Mouse (Mus musculus): ENCODE data around the gene Pef1. TPM values are rescaled to one million over a fixed set of nuclear protein-coding genes. Genes with fewer than 3 reads are reported as not detected.

Gene Pef1
- polyA plus RNA-seq, 1 experiment = 118 TPM

DNA sequence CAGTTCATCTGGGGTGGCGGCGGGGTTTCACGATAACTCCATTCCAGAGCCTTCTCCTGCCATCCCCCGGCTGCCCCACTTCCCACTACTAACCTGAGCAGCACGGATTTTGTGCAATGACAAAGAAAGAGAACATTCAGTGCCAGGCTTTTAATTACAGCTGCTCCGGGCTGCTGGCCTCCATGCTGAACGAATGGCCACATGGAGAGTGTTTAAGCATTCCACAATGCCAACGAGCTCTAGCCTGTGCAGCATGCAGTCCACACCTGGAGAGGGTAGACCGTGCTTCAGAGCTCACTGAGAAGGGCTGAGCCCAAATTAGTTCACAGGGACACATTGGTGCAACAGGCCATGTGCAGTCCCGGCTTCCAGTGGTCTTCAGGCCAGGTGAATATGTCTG lies 27.7 kb downstream of the Pef1 start:
- no peak for DNase-seq
- H3K4me3 ChIP-seq (replicated peaks; ENCODE audit: extremely low read depth, low read depth, low read length) = no peak overlapping the region
- WGBS = 74% methylated on average over 10 of the region's 10 CpGs
- no peaks in the 10 kb centered on the region for H3K4me1 ChIP-seq (ENCODE audit: control insufficient read depth, insufficient read depth, low read length)
- TF ChIP-seq POLR2A (IDR thresholded peaks at IDR 0.05; ENCODE audit: borderline replicate concordance, extremely low read depth, low read depth, low read length) = no peak
- no peak for TF ChIP-seq CTCF (IDR thresholded peaks at IDR 0.05; ENCODE audit: insufficient read depth, low read length)

DNA sequence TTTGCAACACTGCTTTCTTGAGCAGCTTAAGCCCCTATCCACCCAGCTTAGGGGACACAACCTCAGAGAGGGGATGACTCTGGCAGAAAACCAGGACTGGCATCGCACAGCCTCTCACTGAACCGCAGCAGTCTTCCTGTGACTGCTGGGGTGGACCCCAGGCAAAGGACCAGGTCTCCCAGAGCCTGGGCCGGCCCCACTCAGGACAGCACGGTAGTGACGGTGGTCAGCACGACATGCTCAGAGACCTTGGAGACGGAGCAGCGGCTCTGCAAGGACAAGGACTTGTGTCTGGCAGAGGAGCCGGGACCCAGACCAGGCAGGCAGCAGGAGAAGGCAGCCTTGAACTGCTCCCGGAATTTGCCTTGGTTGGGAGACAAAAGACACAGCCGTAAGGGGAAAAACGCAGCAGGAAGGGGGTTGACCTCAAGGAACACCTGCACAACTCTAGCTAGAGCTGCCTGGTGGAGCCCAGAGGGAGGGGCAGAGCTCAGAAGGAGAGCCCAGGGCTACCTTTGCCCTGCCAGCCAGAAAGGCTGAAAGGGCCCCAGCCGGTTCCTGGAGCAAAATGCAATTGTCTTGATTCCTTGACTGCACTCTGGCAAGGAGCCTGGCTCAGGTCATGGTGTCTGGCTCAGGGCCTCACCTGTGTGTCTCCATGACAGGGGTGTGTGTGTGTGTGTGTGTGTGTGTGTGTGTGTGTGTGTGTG lies 28.4 kb downstream of the Pef1 start:
- no peak for TF ChIP-seq CTCF (IDR thresholded peaks at IDR 0.05; ENCODE audit: insufficient read depth, low read length)
- no peak for TF ChIP-seq POLR2A (IDR thresholded peaks at IDR 0.05; ENCODE audit: borderline replicate concordance, extremely low read depth, low read depth, low read length)
- Histone ChIP-seq H3K4me3 (replicated peaks; ENCODE audit: extremely low read depth, low read depth, low read length) (no peak overlapping the region), H3K4me1 (ENCODE audit: control insufficient read depth, insufficient read depth, low read length) (no peaks in the 10 kb centered on the region)
- DNase-seq = no peak
- WGBS = 58% methylated on average over 13 of the region's 13 CpGs

DNA sequence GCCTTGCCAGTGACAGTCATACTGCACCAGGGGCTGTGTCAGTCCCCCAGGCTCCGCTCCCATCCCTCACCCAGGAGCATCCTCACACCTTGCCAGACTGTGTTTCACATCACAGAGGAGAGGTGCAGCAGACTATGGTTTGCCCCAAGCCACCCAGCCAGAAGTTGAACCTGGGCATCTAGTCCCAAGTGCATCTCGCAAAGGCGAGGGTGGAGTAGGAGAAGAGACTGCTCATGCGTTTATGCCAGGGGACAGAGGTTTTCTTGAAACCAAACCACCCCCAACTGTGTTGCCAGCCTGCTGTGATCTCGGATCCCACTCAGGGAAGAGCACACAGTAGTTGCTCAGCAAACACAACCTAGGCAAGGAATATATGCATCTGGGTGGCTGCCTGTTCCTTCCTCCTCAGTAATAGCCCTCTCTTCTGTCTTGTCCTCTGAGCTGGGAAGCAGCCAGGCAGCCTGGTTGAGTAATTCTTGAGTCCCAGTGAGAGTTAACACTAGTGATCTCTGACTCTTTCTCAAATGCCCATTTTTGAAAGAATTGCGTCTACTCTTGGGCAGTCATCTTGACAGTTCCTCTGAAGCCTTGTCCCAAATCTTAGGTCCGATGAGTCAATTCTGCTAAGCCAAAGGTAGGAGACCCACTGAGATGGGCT lies 29.2 kb downstream of the Pef1 start:
- 87% methylated on average over 7 of the region's 7 CpGs for WGBS
- Histone ChIP-seq H3K4me1 (ENCODE audit: control insufficient read depth, insufficient read depth, low read length) (no peaks in the 10 kb centered on the region), H3K4me3 (replicated peaks; ENCODE audit: extremely low read depth, low read depth, low read length) (no peak overlapping the region)
- TF ChIP-seq CTCF (IDR thresholded peaks at IDR 0.05; ENCODE audit: insufficient read depth, low read length) (no peak), POLR2A (IDR thresholded peaks at IDR 0.05; ENCODE audit: borderline replicate concordance, extremely low read depth, low read depth, low read length) (no peak)
- no peak for DNase-seq

DNA sequence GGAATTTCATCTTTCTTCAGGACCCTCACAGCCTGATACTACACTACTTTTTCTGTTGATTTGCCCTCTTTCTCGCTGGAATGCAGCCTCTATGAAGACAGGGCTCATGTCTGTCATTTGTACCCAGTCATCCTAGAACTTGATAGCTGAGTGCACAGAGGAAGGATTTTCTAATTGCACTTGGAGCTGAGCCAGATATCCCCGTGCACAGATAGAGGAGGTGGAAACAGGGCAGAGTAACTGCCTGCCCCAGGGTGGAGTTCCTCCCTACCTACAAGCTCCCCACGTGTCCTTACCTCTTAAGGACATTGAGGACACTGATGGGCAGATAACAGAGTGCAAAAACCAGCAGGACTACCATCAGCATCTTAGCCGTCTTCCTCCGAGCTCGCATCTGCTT lies 31.0 kb downstream of the Pef1 start:
- H3K4me3 ChIP-seq (replicated peaks; ENCODE audit: extremely low read depth, low read depth, low read length) = no peak overlapping the region
- peaks cover 4% of the 10 kb centered on the region; the same call in 1 of the 2 replicates for H3K4me1 ChIP-seq (ENCODE audit: control insufficient read depth, insufficient read depth, low read length)
- TF ChIP-seq CTCF (IDR thresholded peaks at IDR 0.05; ENCODE audit: insufficient read depth, low read length) = no peak
- no peak for TF ChIP-seq POLR2A (IDR thresholded peaks at IDR 0.05; ENCODE audit: borderline replicate concordance, extremely low read depth, low read depth, low read length)
- no peak for DNase-seq
- 64% methylated on average over 6 of the region's 6 CpGs for WGBS

DNA sequence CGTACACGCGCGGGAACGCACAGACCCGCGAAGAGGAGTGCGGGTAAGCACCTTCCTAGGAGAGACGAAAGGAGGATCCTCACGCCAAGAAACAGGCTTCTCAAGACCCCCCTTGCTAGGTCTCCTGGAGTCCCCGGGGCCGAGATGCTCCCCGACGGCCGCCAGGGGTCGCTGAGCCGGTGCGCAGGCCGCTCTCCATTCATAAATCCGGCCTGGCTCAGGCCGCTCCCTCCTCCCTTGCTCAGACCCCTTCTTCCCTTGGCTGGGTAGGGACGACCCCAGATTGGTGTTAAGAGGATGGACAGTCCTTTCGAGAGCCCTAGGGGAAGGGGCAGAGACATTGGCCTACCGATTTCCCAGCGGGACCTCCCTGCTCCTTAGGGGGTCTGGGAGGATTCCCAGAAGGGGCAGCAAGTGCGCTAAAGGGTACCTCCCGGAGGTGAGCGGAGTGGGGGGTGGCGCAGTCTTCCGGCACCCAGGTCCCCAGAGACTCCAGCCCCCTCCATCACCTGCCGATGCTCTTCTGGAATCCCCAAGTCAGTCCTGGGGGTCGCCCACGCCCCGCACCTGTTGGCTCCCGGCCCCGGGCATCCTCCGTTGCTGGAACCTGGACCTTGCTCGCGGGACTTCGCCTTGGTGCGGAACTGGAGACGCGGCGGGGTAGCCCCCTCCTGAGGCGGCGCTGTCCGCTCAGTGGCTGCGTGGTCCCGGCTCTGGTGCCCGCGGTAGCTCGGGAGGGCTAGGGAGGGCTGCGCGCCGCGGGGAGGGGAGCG lies 36.3 kb downstream of the Pef1 start:
- WGBS = 1% methylated on average over 57 of the region's 57 CpGs
- Histone ChIP-seq H3K4me1 (ENCODE audit: control insufficient read depth, insufficient read depth, low read length) (peaks cover 6% of the 10 kb centered on the region; the same call in 1 of the 2 replicates), H3K4me3 (replicated peaks; ENCODE audit: extremely low read depth, low read depth, low read length) (no peak overlapping the region)
- TF ChIP-seq POLR2A (IDR thresholded peaks at IDR 0.05; ENCODE audit: borderline replicate concordance, extremely low read depth, low read depth, low read length) (no peak), CTCF (IDR thresholded peaks at IDR 0.05; ENCODE audit: insufficient read depth, low read length) (peak; percentile 46)
- peak; percentile 80 for DNase-seq

DNA sequence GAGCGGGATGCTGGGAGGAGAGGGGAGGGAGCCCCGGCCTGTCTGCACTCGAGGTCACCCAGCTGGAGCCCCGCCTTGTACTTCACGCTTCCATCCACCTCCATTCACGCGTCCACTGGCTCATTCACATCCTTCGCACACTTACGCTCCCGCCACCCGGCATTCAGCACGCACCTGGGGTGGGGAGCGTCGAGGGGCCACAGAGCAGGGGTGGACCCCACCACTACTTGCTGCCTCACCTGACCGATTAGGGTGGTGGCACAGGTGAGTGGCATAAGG lies 36.8 kb downstream of the Pef1 start, which contains the start of gene Hcrtr1:
Gene Hcrtr1, minus strand, starts transcription at position 146 of the 279 bp plus-strand sequence.
- Histone ChIP-seq H3K4me3 (replicated peaks; ENCODE audit: extremely low read depth, low read depth, low read length) (no peak within 1 kb of the TSS), H3K4me1 (ENCODE audit: control insufficient read depth, insufficient read depth, low read length) (peaks cover 6% of the 10 kb centered on the region; the same call in 1 of the 2 replicates)
- TF ChIP-seq CTCF (IDR thresholded peaks at IDR 0.05; ENCODE audit: insufficient read depth, low read length) (no peak), POLR2A (IDR thresholded peaks at IDR 0.05; ENCODE audit: borderline replicate concordance, extremely low read depth, low read depth, low read length) (no peak)
- DNase-seq = no peak
- 7% methylated on average over 15 of the region's 15 CpGs for WGBS

DNA sequence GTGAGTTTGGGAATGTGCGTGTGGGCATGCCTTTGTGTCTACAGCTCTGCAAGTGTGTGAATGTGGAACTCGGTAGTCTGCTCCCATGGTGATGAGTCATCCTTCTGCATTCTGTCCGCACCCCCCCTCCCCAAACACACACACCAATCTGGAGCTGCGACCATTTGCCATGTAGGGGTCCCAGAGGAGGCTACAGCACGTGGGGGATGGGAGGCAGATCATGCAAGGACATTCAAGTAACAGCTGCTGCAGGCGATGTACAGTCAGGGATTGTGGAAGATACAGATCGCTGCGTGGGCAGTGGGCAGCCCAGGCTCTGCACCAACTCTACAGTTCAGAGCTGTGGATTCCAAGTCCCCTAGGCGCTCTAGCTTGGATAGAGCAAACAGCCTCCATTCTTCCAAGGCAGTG lies 38.6 kb downstream of the Pef1 start:
- DNase-seq = no peak
- TF ChIP-seq POLR2A (IDR thresholded peaks at IDR 0.05; ENCODE audit: borderline replicate concordance, extremely low read depth, low read depth, low read length) = no peak
- TF ChIP-seq CTCF (IDR thresholded peaks at IDR 0.05; ENCODE audit: insufficient read depth, low read length) = no peak
- 58% methylated on average over 9 of the region's 9 CpGs for WGBS
- Histone ChIP-seq H3K4me1 (ENCODE audit: control insufficient read depth, insufficient read depth, low read length) (peaks cover 6% of the 10 kb centered on the region; the same call in 1 of the 2 replicates), H3K4me3 (replicated peaks; ENCODE audit: extremely low read depth, low read depth, low read length) (no peak overlapping the region)

DNA sequence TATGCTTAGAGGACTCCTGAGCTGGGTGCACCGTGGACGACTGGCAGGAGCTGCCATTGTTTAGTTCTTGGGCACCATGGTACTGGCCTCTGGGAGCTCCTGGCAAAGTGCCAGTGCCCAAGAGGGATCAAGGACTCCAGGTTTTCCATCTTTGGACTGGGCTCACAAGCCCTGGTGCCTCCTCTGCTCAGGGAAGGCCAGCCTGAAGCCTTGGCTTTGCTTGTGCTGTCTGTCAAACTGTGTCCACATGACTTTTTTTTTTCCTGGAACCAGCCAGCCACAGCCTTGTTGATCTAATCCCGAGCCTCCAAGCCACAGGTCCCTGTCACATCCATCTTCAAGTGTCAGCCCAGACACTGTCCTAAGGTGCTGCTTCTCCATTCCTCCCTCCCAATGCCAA lies 39.4 kb downstream of the Pef1 start:
- 47% methylated on average over 3 of the region's 3 CpGs for WGBS
- Histone ChIP-seq H3K4me1 (ENCODE audit: control insufficient read depth, insufficient read depth, low read length) (peaks cover 6% of the 10 kb centered on the region; the same call in 1 of the 2 replicates), H3K4me3 (replicated peaks; ENCODE audit: extremely low read depth, low read depth, low read length) (no peak overlapping the region)
- TF ChIP-seq POLR2A (IDR thresholded peaks at IDR 0.05; ENCODE audit: borderline replicate concordance, extremely low read depth, low read depth, low read length) = no peak
- no peak for TF ChIP-seq CTCF (IDR thresholded peaks at IDR 0.05; ENCODE audit: insufficient read depth, low read length)
- DNase-seq = no peak

DNA sequence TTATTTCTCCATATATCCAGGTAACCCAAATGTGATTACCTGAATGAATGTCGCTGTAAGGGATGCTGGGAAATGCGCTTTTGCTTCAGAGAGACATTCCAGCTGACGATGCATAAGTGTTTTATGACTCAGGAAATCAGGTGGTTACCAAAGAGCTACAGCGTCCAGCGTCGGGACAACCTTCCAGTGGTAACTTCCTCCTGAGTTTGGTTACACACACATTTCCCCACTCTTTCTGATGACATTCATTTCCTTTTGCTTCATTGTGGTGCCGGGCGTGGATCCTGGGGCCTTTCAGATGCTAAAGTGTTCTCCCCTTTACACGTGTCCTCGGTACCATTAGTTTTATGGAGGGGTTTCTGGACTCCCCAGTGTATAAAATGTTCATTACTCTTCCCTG lies 46.0 kb downstream of the Pef1 start:
- Histone ChIP-seq H3K4me3 (replicated peaks; ENCODE audit: extremely low read depth, low read depth, low read length) (no peak overlapping the region), H3K4me1 (ENCODE audit: control insufficient read depth, insufficient read depth, low read length) (no peaks in the 10 kb centered on the region)
- no peak for DNase-seq
- TF ChIP-seq CTCF (IDR thresholded peaks at IDR 0.05; ENCODE audit: insufficient read depth, low read length) = no peak
- no peak for TF ChIP-seq POLR2A (IDR thresholded peaks at IDR 0.05; ENCODE audit: borderline replicate concordance, extremely low read depth, low read depth, low read length)
- WGBS = 39% methylated on average over 10 of the region's 10 CpGs

Data from lung, adult 2 months (tissue).